Mouse (Mus musculus) liver, postnatal 0 days (tissue): ENCODE measurements at regions not wholly inside any gene's neighbourhood (a gene's known extent, or its start where the extent isn't known, plus 50 kb on each side); places are given as distances from the start of the nearest gene placed in this dataset.
A peak's percentile ranks its signal among the peaks of the same experiment; 100 is the strongest.

Experiments
- ATAC-seq: fragments of 200-750 bp; cut with Nextera tagmentation; 2 replicates; pipeline ENCODE4 v1.8.0; 2017; ENCODE audit warnings: mild to moderate bottlenecking, moderate library complexity
- DNase-seq: peaks from one replicate; pipeline ENCODE4 v3.0.0-alpha.2; 2016
- H3K27ac ChIP-seq: fragments of 300-500 bp; sonication (generic); 2 replicates; pipeline ENCODE4 v1.5.1; 2014; ENCODE audit warnings: antibody characterized with exemption, moderate library complexity, mild to moderate bottlenecking, low read depth
- H3K27me3 ChIP-seq: fragments of 300-500 bp; sonication (generic); 2 replicates; pipeline ENCODE4 v1.6.1; 2014; ENCODE audit warnings: low read length, control low read depth, mixed read lengths; ENCODE audit not compliant: insufficient read depth
- H3K36me3 ChIP-seq: fragments of 300-500 bp; sonication (generic); replicated peaks from 2 replicates; pipeline ENCODE4 v1.6.1; 2014; ENCODE audit warnings: mild to moderate bottlenecking, control low read depth, low read length, moderate library complexity, mixed read lengths; ENCODE audit not compliant: insufficient read depth
- H3K4me1 ChIP-seq: fragments of 300-500 bp; sonication (generic); 2 replicates; pipeline ENCODE4 v1.6.1; 2014; ENCODE audit warnings: antibody characterized with exemption, mild to moderate bottlenecking, control low read depth; ENCODE audit not compliant: insufficient read depth
- H3K4me2 ChIP-seq: fragments of 300-500 bp; sonication (generic); 2 replicates; pipeline ENCODE4 v1.6.1; 2014; ENCODE audit warnings: low read depth, mild to moderate bottlenecking, low read length, moderate library complexity, mixed read lengths
- H3K4me3 ChIP-seq: fragments of 300-500 bp; sonication (generic); 2 replicates; pipeline ENCODE4 v1.5.1; 2014; ENCODE audit warnings: low read depth, low read length
- H3K9ac ChIP-seq: fragments of 300-500 bp; sonication (generic); replicated peaks from 2 replicates; pipeline ENCODE4 v1.6.1; 2014; ENCODE audit warnings: mild to moderate bottlenecking, moderate library complexity
- H3K9me3 ChIP-seq: fragments of 300-500 bp; sonication (generic); 2 replicates; pipeline ENCODE4 v1.6.1; 2016; ENCODE audit warnings: mild to moderate bottlenecking, control low read depth, low read length, mixed read lengths
- CTCF ChIP-seq: sonication (generic); IDR thresholded peaks from 2 replicates; pipeline ENCODE4 v1.5.1; 2016; ENCODE audit warnings: antibody characterized with exemption, low read depth
- EP300 ChIP-seq: IDR thresholded peaks from 2 replicates; pipeline ENCODE4 v1.6.1; 2016; ENCODE audit warnings: antibody characterized with exemption, low read depth, mild to moderate bottlenecking
- WGBS: fragments of 180-500 bp; shearing (Covaris S2); extraction: QIAGEN DNeasy Blood & Tissue Kit; methylation state at CpG from one replicate; pipeline ENCODE4 v1.1.7; 2014; ENCODE audit not compliant: insufficient replicate concordance; 5-methylcytosine and 5-hydroxymethylcytosine counted together

DNA sequence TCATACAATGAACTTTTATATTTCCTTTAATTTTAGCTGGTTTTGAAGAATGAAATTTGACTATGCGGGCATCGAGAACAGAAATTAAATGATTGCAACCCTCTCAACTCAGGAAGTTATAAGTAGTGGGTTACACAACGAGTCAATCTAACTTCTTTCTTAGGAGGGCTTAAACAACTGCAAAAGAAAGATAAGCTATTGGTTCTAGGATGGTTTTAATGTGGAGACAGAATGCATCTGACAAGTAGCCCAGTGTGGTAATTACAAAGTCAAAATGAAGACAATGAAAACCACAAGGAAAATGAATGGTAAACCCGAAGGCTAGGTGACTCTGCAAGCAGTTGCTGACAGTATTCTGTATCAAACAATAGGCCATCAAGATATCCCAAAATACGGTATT is 598.0 kb upstream of the Arid1b start:
- no peak for DNase-seq
- Histone ChIP-seq H3K4me2 (no peak overlapping the region), H3K9ac (no peak overlapping the region), H3K27ac (no peak overlapping the region), H3K4me3 (no peak overlapping the region), H3K4me1 (no peaks in the 10 kb centered on the region), H3K27me3 (no peaks in the 10 kb centered on the region), H3K9me3 (no peaks in the 10 kb centered on the region), H3K36me3 (no peaks in the 10 kb centered on the region)
- WGBS: 41% methylated on average over 5 of the region's 5 CpGs
- TF ChIP-seq CTCF: no peak
- peak; percentile 24; the same call in 1 of the 2 replicates for TF ChIP-seq EP300
- no peak for ATAC-seq

DNA sequence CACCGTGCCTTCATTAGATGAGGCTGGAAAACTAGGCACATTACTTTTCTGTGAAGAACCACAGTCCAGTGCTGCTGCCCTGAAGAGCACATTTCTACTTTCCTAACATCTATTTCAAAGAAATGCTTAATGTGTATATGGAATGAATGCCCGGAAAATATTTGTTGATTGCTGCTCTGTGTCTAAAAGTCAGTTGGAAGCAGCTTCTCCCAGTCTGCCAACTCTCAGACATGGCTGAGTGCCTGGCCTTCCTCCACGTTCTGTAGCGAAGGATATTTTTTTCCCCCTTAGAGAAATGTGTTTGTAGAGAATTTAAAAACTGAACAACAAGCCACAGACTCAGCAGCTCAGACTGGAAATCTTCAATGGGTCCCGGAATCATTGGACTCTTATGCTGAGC is 576.4 kb upstream of the Arid1b start:
- H3K4me2 ChIP-seq: no peak overlapping the region
- H3K9me3 ChIP-seq: no peaks in the 10 kb centered on the region
- H3K4me3 ChIP-seq: no peak overlapping the region
- DNase-seq (no peak), ATAC-seq (no peak)
- no peak for TF ChIP-seq CTCF
- no peak overlapping the region for H3K27ac ChIP-seq
- no peaks in the 10 kb centered on the region for H3K27me3 ChIP-seq
- WGBS: 72% methylated on average over 5 of the region's 5 CpGs
- H3K9ac ChIP-seq: no peak overlapping the region
- no peaks in the 10 kb centered on the region for H3K36me3 ChIP-seq
- H3K4me1 ChIP-seq: no peaks in the 10 kb centered on the region

DNA sequence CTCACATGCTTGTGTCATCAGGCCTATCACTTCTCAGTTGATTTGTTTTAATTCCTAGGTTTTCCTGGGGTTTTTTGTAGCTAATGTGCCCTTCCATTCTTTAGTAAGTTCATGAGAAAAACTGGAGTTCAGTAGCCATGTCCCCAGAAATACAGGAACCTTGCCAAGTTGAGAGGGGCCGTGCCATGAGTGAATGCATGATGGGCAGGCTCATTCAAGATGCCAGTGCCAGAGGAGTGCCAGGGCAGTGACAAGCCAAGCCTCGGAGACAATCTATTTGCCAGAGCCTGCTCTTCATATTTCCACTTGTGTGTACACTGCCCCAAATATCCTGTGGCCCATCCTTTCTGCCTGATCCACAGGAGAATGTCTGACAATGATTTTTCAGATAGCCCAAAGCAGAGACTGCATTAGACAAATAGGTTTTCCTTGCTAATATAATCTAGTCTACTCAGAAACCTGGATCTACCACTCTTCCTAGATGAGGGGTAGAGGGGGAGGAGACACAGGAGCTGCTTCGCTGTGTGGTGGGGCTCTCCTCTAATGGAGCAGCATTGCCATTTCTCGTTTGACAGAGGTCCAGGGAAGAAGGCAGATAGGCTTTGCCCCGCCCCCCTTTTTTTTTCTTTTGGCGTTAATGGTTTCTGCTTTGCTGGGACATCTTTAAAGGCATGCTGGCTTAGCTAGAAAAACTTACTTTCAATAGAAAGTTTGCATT is 569.5 kb upstream of the Arid1b start:
- ATAC-seq: no peak
- H3K27me3 ChIP-seq: no peaks in the 10 kb centered on the region
- no peak for DNase-seq
- 56% methylated on average over 6 of the region's 6 CpGs for WGBS
- TF ChIP-seq EP300 (no peak), CTCF (no peak)
- no peak overlapping the region for H3K4me3 ChIP-seq
- H3K27ac ChIP-seq: no peak overlapping the region
- H3K9ac ChIP-seq: no peak overlapping the region
- H3K9me3 ChIP-seq: no peaks in the 10 kb centered on the region
- H3K36me3 ChIP-seq: no peaks in the 10 kb centered on the region
- no peaks in the 10 kb centered on the region for H3K4me1 ChIP-seq
- H3K4me2 ChIP-seq: no peak overlapping the region

- Histone ChIP-seq H3K36me3 (no peaks in the 10 kb centered on the region), H3K4me1 (no peaks in the 10 kb centered on the region), H3K4me3 (no peak overlapping the region), H3K27ac (no peak overlapping the region), H3K27me3 (no peaks in the 10 kb centered on the region), H3K9me3 (no peaks in the 10 kb centered on the region), H3K4me2 (no peak overlapping the region), H3K9ac (no peak overlapping the region)
- ATAC-seq: no peak
- TF ChIP-seq EP300: no peak
- DNase-seq: no peak
- 66% methylated on average over 2 of the region's 2 CpGs for WGBS
Measured at GRCm38 (mm10) chr17:4425342-4425741, 568.8 kb upstream of the Arid1b start.

- H3K27ac ChIP-seq: no peak overlapping the region
- no peak overlapping the region for H3K9ac ChIP-seq
- H3K27me3 ChIP-seq: no peaks in the 10 kb centered on the region
- no peaks in the 10 kb centered on the region for H3K4me1 ChIP-seq
- TF ChIP-seq EP300 (no peak), CTCF (no peak)
- no peak overlapping the region for H3K4me2 ChIP-seq
- no peak for DNase-seq
- no peak for ATAC-seq
- H3K4me3 ChIP-seq: no peak overlapping the region
- no peaks in the 10 kb centered on the region for H3K36me3 ChIP-seq
- no peaks in the 10 kb centered on the region for H3K9me3 ChIP-seq
- WGBS: 83% methylated on average over 2 of the region's 2 CpGs
Measured at GRCm38 (mm10) chr17:4429036-4429435, 565.1 kb upstream of the Arid1b start.

- Histone ChIP-seq H3K9ac (no peak overlapping the region), H3K4me3 (no peak overlapping the region), H3K4me2 (no peak overlapping the region), H3K4me1 (no peaks in the 10 kb centered on the region), H3K36me3 (no peaks in the 10 kb centered on the region), H3K27ac (no peak overlapping the region), H3K27me3 (no peaks in the 10 kb centered on the region), H3K9me3 (no peaks in the 10 kb centered on the region)
- 93% methylated on average over 1 of the region's 1 CpGs for WGBS
- ATAC-seq (no peak), DNase-seq (no peak)
- TF ChIP-seq EP300: no peak
- TF ChIP-seq CTCF: no peak
Measured at GRCm38 (mm10) chr17:4445606-4446005, 548.5 kb upstream of the Arid1b start.

DNA sequence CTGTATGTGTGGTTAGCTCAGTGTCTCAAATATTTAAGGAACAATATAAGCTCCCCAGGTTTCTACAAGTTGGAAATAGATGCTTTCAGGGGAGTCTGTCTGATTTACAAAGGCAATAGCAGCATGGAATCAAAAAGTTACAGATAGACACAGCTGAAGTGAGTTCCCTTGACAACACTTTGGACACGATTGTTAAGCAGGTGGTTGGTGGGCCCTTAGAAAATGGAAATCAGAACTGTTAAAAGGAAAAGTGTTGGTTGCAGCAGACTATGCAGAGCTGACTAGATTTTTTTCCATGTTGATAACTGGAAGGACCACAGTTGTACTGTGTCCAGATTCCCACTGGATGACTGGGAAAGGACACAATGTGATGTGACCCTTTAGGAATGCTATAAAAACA is 536.6 kb upstream of the Arid1b start:
- 83% methylated on average over 1 of the region's 1 CpGs for WGBS
- no peak for DNase-seq
- ATAC-seq: no peak
- H3K4me1 ChIP-seq: no peaks in the 10 kb centered on the region
- no peaks in the 10 kb centered on the region for H3K36me3 ChIP-seq
- no peak overlapping the region for H3K4me2 ChIP-seq
- TF ChIP-seq CTCF (no peak), EP300 (no peak)
- H3K4me3 ChIP-seq: no peak overlapping the region
- no peaks in the 10 kb centered on the region for H3K9me3 ChIP-seq
- H3K27me3 ChIP-seq: no peaks in the 10 kb centered on the region
- no peak overlapping the region for H3K9ac ChIP-seq
- H3K27ac ChIP-seq: no peak overlapping the region
